Mouse (Mus musculus): ENCODE measurements at regions not wholly inside any gene's neighbourhood (a gene's known extent, or its start where the extent isn't known, plus 50 kb on each side); places are given as distances from the start of the nearest gene placed in this dataset.
A peak's percentile ranks its signal among the peaks of the same experiment; 100 is the strongest.

- 91% methylated on average over 4 of the region's 4 CpGs for WGBS
- Histone ChIP-seq H3K4me2 (ENCODE audit: low read length) (no peak overlapping the region), H3K27me3 (replicated peaks; ENCODE audit: control insufficient read depth, insufficient read depth, low read length) (no peaks in the 10 kb centered on the region), H3K4me1 (ENCODE audit: control insufficient read depth, insufficient read depth, low read length) (peaks cover 8% of the 10 kb centered on the region), H3K27ac (ENCODE audit: low read depth, low read length) (no peak overlapping the region), H3K9ac (ENCODE audit: low read length) (no peak overlapping the region), H3K4me3 (ENCODE audit: low read depth, low read length) (no peak overlapping the region), H3K36me3 (ENCODE audit: control insufficient read depth, insufficient read depth, low read length) (no peaks in the 10 kb centered on the region), H3K9me3 (replicated peaks; ENCODE audit: control insufficient read depth, low read length) (no peaks in the 10 kb centered on the region)
- no peak for DNase-seq (ENCODE audit: low spot score)
- no peak for ATAC-seq
Measured at GRCm38 (mm10) chr1:138343451-138343850, 69.9 kb downstream of the Atp6v1g3 start.

- no peak overlapping the region for H3K4me3 ChIP-seq (ENCODE audit: low read depth, low read length)
- H3K9me3 ChIP-seq (replicated peaks; ENCODE audit: control insufficient read depth, low read length) = no peaks in the 10 kb centered on the region
- H3K27me3 ChIP-seq (replicated peaks; ENCODE audit: control insufficient read depth, insufficient read depth, low read length) = no peaks in the 10 kb centered on the region
- H3K27ac ChIP-seq (ENCODE audit: low read depth, low read length) = no peak overlapping the region
- peaks cover 9% of the 10 kb centered on the region for H3K4me1 ChIP-seq (ENCODE audit: control insufficient read depth, insufficient read depth, low read length)
- WGBS = 93% methylated on average over 4 of the region's 4 CpGs
- ATAC-seq (no peak), DNase-seq (ENCODE audit: low spot score) (no peak)
- H3K9ac ChIP-seq (ENCODE audit: low read length) = no peak overlapping the region
- H3K36me3 ChIP-seq (ENCODE audit: control insufficient read depth, insufficient read depth, low read length) = no peaks in the 10 kb centered on the region
- no peak overlapping the region for H3K4me2 ChIP-seq (ENCODE audit: low read length)
Measured at GRCm38 (mm10) chr1:138344920-138345319, 71.4 kb downstream of the Atp6v1g3 start.

GRCm38 (mm10) chr1:138345992-138346391 lies 72.5 kb downstream of the Atp6v1g3 start:
- peak overlapping the region; percentile 30; the same call in 1 of the 2 replicates for H3K9ac ChIP-seq (ENCODE audit: low read length)
- peaks cover 9% of the 10 kb centered on the region for H3K4me1 ChIP-seq (ENCODE audit: control insufficient read depth, insufficient read depth, low read length)
- H3K36me3 ChIP-seq (ENCODE audit: control insufficient read depth, insufficient read depth, low read length) = no peaks in the 10 kb centered on the region
- no peaks in the 10 kb centered on the region for H3K9me3 ChIP-seq (replicated peaks; ENCODE audit: control insufficient read depth, low read length)
- DNase-seq (ENCODE audit: low spot score) (peak; percentile 85), ATAC-seq (peak; percentile 91)
- H3K27me3 ChIP-seq (replicated peaks; ENCODE audit: control insufficient read depth, insufficient read depth, low read length) = no peaks in the 10 kb centered on the region
- 2% methylated on average over 10 of the region's 10 CpGs for WGBS
- peak overlapping the region; percentile 61 for H3K27ac ChIP-seq (ENCODE audit: low read depth, low read length)
- H3K4me3 ChIP-seq (ENCODE audit: low read depth, low read length) = peak overlapping the region; percentile 11
- peak overlapping the region; percentile 38 for H3K4me2 ChIP-seq (ENCODE audit: low read length)

GRCm38 (mm10) chr1:138346904-138347303 lies 73.4 kb downstream of the Atp6v1g3 start:
- Histone ChIP-seq H3K27ac (ENCODE audit: low read depth, low read length) (no peak overlapping the region), H3K27me3 (replicated peaks; ENCODE audit: control insufficient read depth, insufficient read depth, low read length) (no peaks in the 10 kb centered on the region), H3K36me3 (ENCODE audit: control insufficient read depth, insufficient read depth, low read length) (no peaks in the 10 kb centered on the region), H3K4me2 (ENCODE audit: low read length) (no peak overlapping the region), H3K4me3 (ENCODE audit: low read depth, low read length) (no peak overlapping the region), H3K9me3 (replicated peaks; ENCODE audit: control insufficient read depth, low read length) (no peaks in the 10 kb centered on the region), H3K9ac (ENCODE audit: low read length) (no peak overlapping the region), H3K4me1 (ENCODE audit: control insufficient read depth, insufficient read depth, low read length) (peaks cover 9% of the 10 kb centered on the region)
- WGBS = 68% methylated on average over 5 of the region's 5 CpGs
- ATAC-seq = no peak
- DNase-seq (ENCODE audit: low spot score) = no peak

- Histone ChIP-seq H3K9me3 (replicated peaks; ENCODE audit: control insufficient read depth, low read length) (no peaks in the 10 kb centered on the region), H3K4me1 (ENCODE audit: control insufficient read depth, insufficient read depth, low read length) (peaks cover 9% of the 10 kb centered on the region), H3K36me3 (ENCODE audit: control insufficient read depth, insufficient read depth, low read length) (no peaks in the 10 kb centered on the region), H3K9ac (ENCODE audit: low read length) (no peak overlapping the region), H3K4me3 (ENCODE audit: low read depth, low read length) (no peak overlapping the region), H3K4me2 (ENCODE audit: low read length) (no peak overlapping the region), H3K27ac (ENCODE audit: low read depth, low read length) (no peak overlapping the region), H3K27me3 (replicated peaks; ENCODE audit: control insufficient read depth, insufficient read depth, low read length) (no peaks in the 10 kb centered on the region)
- ATAC-seq (no peak), DNase-seq (ENCODE audit: low spot score) (peak; percentile 24)
- 44% methylated on average over 6 of the region's 6 CpGs for WGBS
Measured at GRCm38 (mm10) chr1:138348447-138348846, 74.9 kb downstream of the Atp6v1g3 start.

- DNase-seq (ENCODE audit: low spot score) = no peak
- WGBS = 89% methylated on average over 2 of the region's 2 CpGs
- Histone ChIP-seq H3K36me3 (ENCODE audit: control insufficient read depth, insufficient read depth, low read length) (no peaks in the 10 kb centered on the region), H3K9ac (ENCODE audit: low read length) (no peak overlapping the region), H3K4me1 (ENCODE audit: control insufficient read depth, insufficient read depth, low read length) (peaks cover 9% of the 10 kb centered on the region), H3K9me3 (replicated peaks; ENCODE audit: control insufficient read depth, low read length) (no peaks in the 10 kb centered on the region), H3K4me3 (ENCODE audit: low read depth, low read length) (no peak overlapping the region), H3K27me3 (replicated peaks; ENCODE audit: control insufficient read depth, insufficient read depth, low read length) (no peaks in the 10 kb centered on the region), H3K27ac (ENCODE audit: low read depth, low read length) (no peak overlapping the region), H3K4me2 (ENCODE audit: low read length) (no peak overlapping the region)
- ATAC-seq = no peak
Measured at GRCm38 (mm10) chr1:138349099-138349498, 75.6 kb downstream of the Atp6v1g3 start.

GRCm38 (mm10) chr1:138356407-138356806 lies 82.9 kb downstream of the Atp6v1g3 start:
- H3K36me3 ChIP-seq (ENCODE audit: control insufficient read depth, insufficient read depth, low read length) = no peaks in the 10 kb centered on the region
- H3K9me3 ChIP-seq (replicated peaks; ENCODE audit: control insufficient read depth, low read length) = no peaks in the 10 kb centered on the region
- ATAC-seq (no peak), DNase-seq (ENCODE audit: low spot score) (no peak)
- no peak overlapping the region for H3K4me3 ChIP-seq (ENCODE audit: low read depth, low read length)
- H3K4me1 ChIP-seq (ENCODE audit: control insufficient read depth, insufficient read depth, low read length) = no peaks in the 10 kb centered on the region
- no peaks in the 10 kb centered on the region for H3K27me3 ChIP-seq (replicated peaks; ENCODE audit: control insufficient read depth, insufficient read depth, low read length)
- H3K9ac ChIP-seq (ENCODE audit: low read length) = no peak overlapping the region
- 73% methylated on average over 1 of the region's 1 CpGs for whole genome bisulfite sequencing
- H3K4me2 ChIP-seq (ENCODE audit: low read length) = no peak overlapping the region
- no peak overlapping the region for H3K27ac ChIP-seq (ENCODE audit: low read depth, low read length)

- WGBS = 56% methylated on average over 11 of the region's 11 CpGs
- DNase-seq (ENCODE audit: low spot score) = peak; percentile 36
- no peak overlapping the region; the same call in 1 of the 2 replicates for H3K27ac ChIP-seq (ENCODE audit: low read depth, low read length)
- no peak overlapping the region for H3K4me2 ChIP-seq (ENCODE audit: low read length)
- H3K27me3 ChIP-seq (replicated peaks; ENCODE audit: control insufficient read depth, insufficient read depth, low read length) = no peaks in the 10 kb centered on the region
- no peaks in the 10 kb centered on the region for H3K36me3 ChIP-seq (ENCODE audit: control insufficient read depth, insufficient read depth, low read length)
- H3K4me3 ChIP-seq (ENCODE audit: low read depth, low read length) = no peak overlapping the region
- H3K4me1 ChIP-seq (ENCODE audit: control insufficient read depth, insufficient read depth, low read length) = no peaks in the 10 kb centered on the region
- no peaks in the 10 kb centered on the region for H3K9me3 ChIP-seq (replicated peaks; ENCODE audit: control insufficient read depth, low read length)
- H3K9ac ChIP-seq (ENCODE audit: low read length) = no peak overlapping the region
- peak; percentile 62; the same call in 1 of the 2 replicates for ATAC-seq
Measured at GRCm38 (mm10) chr1:138362684-138363472, 89.3 kb downstream of the Atp6v1g3 start.

- Histone ChIP-seq H3K27me3 (replicated peaks; ENCODE audit: control insufficient read depth, insufficient read depth, low read length) (no peaks in the 10 kb centered on the region), H3K9ac (ENCODE audit: low read length) (no peak overlapping the region), H3K27ac (ENCODE audit: low read depth, low read length) (no peak overlapping the region), H3K4me1 (ENCODE audit: control insufficient read depth, insufficient read depth, low read length) (no peaks in the 10 kb centered on the region), H3K9me3 (replicated peaks; ENCODE audit: control insufficient read depth, low read length) (no peaks in the 10 kb centered on the region), H3K4me2 (ENCODE audit: low read length) (no peak overlapping the region), H3K36me3 (ENCODE audit: control insufficient read depth, insufficient read depth, low read length) (no peaks in the 10 kb centered on the region), H3K4me3 (ENCODE audit: low read depth, low read length) (no peak overlapping the region)
- ATAC-seq (no peak), DNase-seq (ENCODE audit: low spot score) (no peak)
Measured at GRCm38 (mm10) chr1:138369953-138370482, 96.5 kb downstream of the Atp6v1g3 start.

All from forebrain, embryonic 14.5 days (tissue).